Mouse (Mus musculus) retina, adult 2 months (tissue): ENCODE results near the gene Nfkbiz.

Experiments used
- DNase-seq: peaks from one replicate; pipeline ENCODE4 v3.0.0-alpha.2; 2012; ENCODE audit warnings: low read depth, low spot score

Gene Nfkbiz

GRCm38 (mm10) chr16:55832040-55832439 lies 6.7 kb downstream of the Nfkbiz start:
- no peak for DNase-seq

GRCm38 (mm10) chr16:55831451-55831850 lies 7.2 kb downstream of the Nfkbiz start:
- no peak for DNase-seq

- no peak for DNase-seq
These were observed 15.1 kb downstream of the Nfkbiz start for GRCm38 (mm10) chr16:55823398-55824155.

- DNase-seq, result no peak
These were observed 15.8 kb downstream of the Nfkbiz start for GRCm38 (mm10) chr16:55822741-55823397.

- DNase-seq, result peak; percentile 67
These were observed 16.5 kb downstream of the Nfkbiz start for GRCm38 (mm10) chr16:55821997-55822740.

- DNase-seq, result peak; percentile 32
These were observed 17.1 kb downstream of the Nfkbiz start for GRCm38 (mm10) chr16:55821571-55821981.

GRCm38 (mm10) chr16:55820916-55821570 lies 17.7 kb downstream of the Nfkbiz start:
- DNase-seq, result no peak

GRCm38 (mm10) chr16:55820161-55820915 lies 18.4 kb downstream of the Nfkbiz start:
- no peak for DNase-seq

GRCm38 (mm10) chr16:55819186-55819861 lies 19.4 kb downstream of the Nfkbiz start:
- no peak for DNase-seq

- no peak for DNase-seq
These were observed 20.8 kb downstream of the Nfkbiz start for GRCm38 (mm10) chr16:55817717-55818515.

- no peak for DNase-seq
These were observed 22.3 kb downstream of the Nfkbiz start for GRCm38 (mm10) chr16:55816202-55816941.

GRCm38 (mm10) chr16:55815466-55815865 lies 23.2 kb downstream of the Nfkbiz start:
- DNase-seq, result no peak

- DNase-seq, result no peak
These were observed 24.0 kb downstream of the Nfkbiz start for GRCm38 (mm10) chr16:55814686-55815085.

- no peak for DNase-seq
These were observed 24.8 kb downstream of the Nfkbiz start for GRCm38 (mm10) chr16:55813916-55814315.

- DNase-seq, result no peak
These were observed 26.9 kb downstream of the Nfkbiz start for GRCm38 (mm10) chr16:55811792-55812191.

GRCm38 (mm10) chr16:55809779-55810514 lies 28.8 kb downstream of the Nfkbiz start:
- no peak for DNase-seq

- DNase-seq, result no peak
These were observed 29.4 kb downstream of the Nfkbiz start for GRCm38 (mm10) chr16:55809345-55809744.

GRCm38 (mm10) chr16:55807505-55807932 lies 31.2 kb downstream of the Nfkbiz start:
- no peak for DNase-seq
